Mouse (Mus musculus): ENCODE results near the gene Gm3636.
A peak's percentile ranks its signal among the peaks of the same experiment; 100 is the strongest.
"Not testable (repeated sequence)": the region's sequence is repeated elsewhere in the genome, so short reads cannot be mapped to it uniquely, and the experiment has no call there.

Gm3636 gene

DNA sequence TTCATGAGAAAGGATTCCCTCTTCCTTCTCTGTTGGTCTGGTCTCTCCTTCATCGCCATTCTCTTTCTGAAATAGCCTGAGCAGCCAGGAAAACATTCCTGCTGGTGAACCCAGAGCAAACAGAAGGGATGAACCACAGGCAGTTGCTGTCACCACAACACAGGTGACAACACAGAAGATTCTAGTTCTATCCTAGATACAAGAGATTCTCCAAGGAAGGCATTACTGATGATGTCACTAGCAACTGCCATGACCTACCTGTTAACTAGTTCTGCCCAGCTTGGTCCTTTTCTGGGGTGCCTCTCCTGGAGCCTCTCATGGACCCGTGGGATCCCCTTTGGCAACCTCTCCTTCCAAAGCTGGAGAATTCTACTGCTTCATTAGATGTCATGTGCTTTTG, at the start of gene Gm3636:
Gene Gm3636, minus strand, starts transcription at position 101 of the 400 bp plus-strand sequence.
- not testable (repeated sequence) for DNase-seq (ENCODE audit: low spot score in 2 of 2)

DNA sequence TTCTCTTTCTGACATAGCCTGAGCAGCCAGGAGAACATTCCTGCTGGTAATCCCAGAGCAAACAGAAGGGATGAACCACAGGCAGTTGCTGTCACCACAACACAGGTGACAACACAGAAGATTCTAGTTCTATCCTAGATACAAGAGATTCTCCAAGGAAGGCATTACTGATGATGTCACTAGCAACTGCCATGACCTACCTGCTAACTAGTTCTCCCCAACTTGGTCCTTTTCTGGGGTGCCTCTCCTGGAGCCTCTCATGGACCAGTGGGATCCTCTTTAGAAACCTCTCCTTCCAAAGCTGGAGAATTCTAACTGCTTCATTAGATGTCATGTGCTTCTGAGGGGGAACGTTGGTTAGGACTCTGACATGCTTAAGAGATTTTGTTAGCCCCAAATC, 32.2 kb upstream of the Gm3636 start, which contains the start of gene Gm8362:
Gene Gm8362, minus strand, starts transcription at position 101 of the 400 bp plus-strand sequence.
- not testable (repeated sequence) for DNase-seq (ENCODE audit: low spot score in 2 of 2)

DNA sequence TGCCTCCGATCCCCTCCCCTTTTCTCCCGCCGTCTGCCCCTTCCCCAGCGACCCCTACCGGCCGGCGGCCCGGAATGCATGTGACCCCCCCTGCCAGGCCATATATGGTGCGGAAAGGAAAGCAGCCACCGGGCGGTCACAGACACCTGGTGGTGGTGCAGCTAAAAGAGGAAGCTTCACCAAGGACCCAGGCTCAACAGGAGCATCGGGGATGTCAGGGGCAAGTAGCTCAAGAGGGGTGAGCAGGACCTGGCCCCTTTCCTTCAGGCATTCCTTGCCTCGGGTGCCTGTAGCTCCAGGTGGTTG, 15.1 kb upstream of the Gm3636 start:
- peak in 1 of 2 experiments; percentile 22 for DNase-seq (ENCODE audit: low spot score in 2 of 2)

DNA sequence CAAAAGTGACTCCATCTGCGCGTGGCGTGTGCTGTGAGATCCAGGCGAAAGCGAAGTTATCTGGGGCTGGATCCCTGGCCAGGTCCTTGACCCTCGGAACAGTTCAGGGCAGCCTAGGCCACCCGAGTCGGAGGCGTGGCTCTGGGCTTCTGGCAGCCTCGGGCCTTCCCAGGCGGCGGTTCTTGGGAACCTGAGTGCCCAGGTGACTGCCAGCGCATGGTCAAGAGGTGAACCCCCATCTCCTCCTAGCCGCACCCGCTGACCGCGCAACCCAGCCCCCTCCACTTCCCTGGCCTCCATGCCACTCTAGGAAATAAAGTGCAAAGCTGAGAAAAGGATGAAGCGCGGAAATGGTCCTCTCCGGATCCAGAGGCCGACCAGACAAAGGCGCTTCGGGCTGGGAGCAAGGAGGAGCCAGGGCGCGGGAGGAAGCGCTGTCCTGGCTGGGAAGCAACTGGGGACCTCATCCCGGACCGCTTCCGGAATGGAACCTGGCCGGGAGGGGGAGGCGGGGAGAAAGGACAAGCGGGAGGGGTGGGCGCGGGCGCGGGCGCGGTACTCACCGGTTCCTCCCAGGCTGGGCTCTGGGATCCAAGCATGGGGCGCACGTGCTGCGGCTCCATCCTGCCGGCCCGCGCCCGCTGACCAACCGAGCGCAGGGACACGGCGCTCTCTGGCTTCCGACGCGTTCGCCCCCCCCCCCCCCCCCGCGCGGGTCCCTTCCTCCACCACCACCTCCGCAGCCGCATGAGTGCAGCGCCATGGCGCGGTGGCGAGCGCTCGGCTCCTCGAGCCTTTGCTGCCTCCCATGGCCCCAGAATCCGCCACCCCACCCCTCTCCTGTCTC, 14.5 kb upstream of the Gm3636 start:
- peak; percentile 21 to 23 for DNase-seq (ENCODE audit: low spot score in 2 of 2)

DNA sequence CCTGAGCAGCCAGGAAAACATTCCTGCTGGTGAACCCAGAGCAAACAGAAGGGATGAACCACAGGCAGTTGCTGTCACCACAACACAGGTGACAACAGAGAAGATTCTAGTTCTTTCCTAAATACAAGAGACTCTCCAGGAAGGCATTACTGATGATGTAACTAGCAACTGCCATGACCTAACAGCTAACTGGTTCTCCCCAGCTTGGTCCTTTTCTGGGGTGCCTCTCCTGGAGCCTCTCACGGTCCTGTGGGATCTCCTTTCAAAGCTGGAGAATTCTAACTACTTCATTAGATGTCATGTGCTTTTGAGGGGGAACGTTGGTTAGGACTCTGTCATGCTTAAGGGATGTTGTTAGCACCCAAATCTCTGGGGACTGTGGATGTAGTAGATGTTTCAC, 22.0 kb downstream of the Gm3636 start, which contains the start of gene Gm8050:
Gene Gm8050, minus strand, starts transcription at position 101 of the 400 bp plus-strand sequence.
- DNase-seq (ENCODE audit: low spot score in 2 of 2): not testable (repeated sequence)
